Mouse (Mus musculus) hindbrain, postnatal 0 days (tissue): ENCODE results near the gene Nrg3. TPM values are rescaled to one million over a fixed set of nuclear protein-coding genes. Genes with fewer than 3 reads are reported as not detected.

Experiments
- ATAC-seq: fragments of 200-750 bp; cut with Nextera tagmentation; 2 replicates; pipeline ENCODE4 v1.8.0; 2017; ENCODE audit warnings: mild to moderate bottlenecking, moderate TSS enrichment, moderate library complexity
- DNase-seq: peaks from one replicate; pipeline ENCODE4 v3.0.0-alpha.2; 2015; ENCODE audit warnings: low spot score
- H3K27ac ChIP-seq: fragments of 300-500 bp; sonication (generic); 2 replicates; pipeline ENCODE4 v1.5.1; 2014; ENCODE audit warnings: mild to moderate bottlenecking
- H3K27me3 ChIP-seq: fragments of 300-500 bp; sonication (generic); 2 replicates; pipeline ENCODE4 v1.6.1; 2014; ENCODE audit warnings: low read length, mixed read lengths; ENCODE audit not compliant: insufficient read depth
- H3K36me3 ChIP-seq: fragments of 300-500 bp; sonication (generic); 2 replicates; pipeline ENCODE4 v1.6.1; 2014; ENCODE audit warnings: low read length, mixed read lengths; ENCODE audit not compliant: insufficient read depth
- H3K4me1 ChIP-seq: fragments of 300-500 bp; sonication (generic); 2 replicates; pipeline ENCODE4 v1.6.1; 2014; ENCODE audit warnings: antibody characterized with exemption, low read length, mixed read lengths; ENCODE audit not compliant: insufficient read depth
- H3K4me2 ChIP-seq: fragments of 300-500 bp; sonication (generic); 2 replicates; pipeline ENCODE4 v1.6.1; 2014; ENCODE audit warnings: low read depth, mild to moderate bottlenecking, low read length, moderate library complexity, mixed read lengths
- H3K4me3 ChIP-seq: fragments of 300-500 bp; sonication (generic); 2 replicates; pipeline ENCODE4 v1.5.1; 2014; ENCODE audit warnings: low read length
- H3K9ac ChIP-seq: fragments of 300-500 bp; sonication (generic); replicated peaks from 2 replicates; pipeline ENCODE4 v1.6.1; 2014; ENCODE audit warnings: mild to moderate bottlenecking, low read length, moderate library complexity, mixed read lengths
- H3K9me3 ChIP-seq: fragments of 300-500 bp; sonication (generic); 2 replicates; pipeline ENCODE4 v1.6.1; 2016; ENCODE audit warnings: low read length, mixed read lengths
- CTCF ChIP-seq: IDR thresholded peaks from 2 replicates; pipeline ENCODE4 v1.5.1; 2016; ENCODE audit warnings: antibody characterized with exemption, control low read depth, low read depth
- WGBS: fragments of 180-500 bp; shearing (Covaris S2); extraction: QIAGEN DNeasy Blood & Tissue Kit; methylation state at CpG from one replicate; pipeline ENCODE4 v1.1.7; 2014; 5-methylcytosine and 5-hydroxymethylcytosine counted together
- polyA plus RNA-seq: library from polyadenylated mRNA; unstranded; fragments of >200 nt; fragmentation: Nextera tagmentation; extraction: Ambion mirVana; gene quantifications from 2 replicates; pipeline ENCODE4 v1.2.1, GENCODE M21; 2015
- total RNA-seq: library from RNA; depleted of rRNA; stranded (reverse); fragments of >200 nt; gene quantifications from 2 replicates; pipeline ENCODE4 v1.2.3, GENCODE M21; 2014

Gene Nrg3
- total and polyA plus RNA-seq, 2 experiments from 2014 or later = 8.6 to 29.7 TPM

GRCm38 (mm10) chr14:39014126-39014525 is 458.8 kb downstream of the Nrg3 start:
- no peak for DNase-seq
- H3K4me3 ChIP-seq = no peak overlapping the region
- ATAC-seq = no peak
- H3K27ac ChIP-seq = no peak overlapping the region
- no peaks in the 10 kb centered on the region for H3K27me3 ChIP-seq
- no peak overlapping the region for H3K9ac ChIP-seq
- H3K36me3 ChIP-seq = no peaks in the 10 kb centered on the region
- no peaks in the 10 kb centered on the region for H3K9me3 ChIP-seq
- no peak overlapping the region for H3K4me2 ChIP-seq
- no peaks in the 10 kb centered on the region for H3K4me1 ChIP-seq
- TF ChIP-seq CTCF = no peak

GRCm38 (mm10) chr14:38997843-38998242 is 475.0 kb downstream of the Nrg3 start:
- no peaks in the 10 kb centered on the region for H3K9me3 ChIP-seq
- 69% methylated on average over 3 of the region's 3 CpGs for WGBS
- H3K9ac ChIP-seq = no peak overlapping the region
- H3K4me1 ChIP-seq = no peaks in the 10 kb centered on the region
- no peak overlapping the region for H3K4me3 ChIP-seq
- DNase-seq = no peak
- ATAC-seq = no peak
- no peak overlapping the region for H3K27ac ChIP-seq
- no peak overlapping the region for H3K4me2 ChIP-seq
- no peak for TF ChIP-seq CTCF
- H3K36me3 ChIP-seq = no peaks in the 10 kb centered on the region
- H3K27me3 ChIP-seq = no peaks in the 10 kb centered on the region

DNA sequence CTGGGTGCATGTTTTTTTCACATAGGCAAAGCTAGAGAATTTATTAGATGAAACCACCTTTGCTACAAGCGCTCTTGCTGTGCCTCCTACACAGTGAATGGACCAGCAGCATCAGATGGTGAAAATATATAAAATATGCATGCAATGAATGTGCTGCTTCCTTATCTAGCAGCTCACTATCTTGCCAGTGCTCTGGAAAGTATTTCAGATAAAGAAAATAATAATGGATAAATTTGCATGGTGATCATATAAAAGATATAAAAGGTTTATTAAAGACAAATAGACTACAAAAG is 480.4 kb downstream of the Nrg3 start:
- ATAC-seq = no peak
- no peak for TF ChIP-seq CTCF

GRCm38 (mm10) chr14:38991847-38992573 is 480.9 kb downstream of the Nrg3 start:
- Histone ChIP-seq H3K9ac (no peak overlapping the region), H3K4me1 (no peaks in the 10 kb centered on the region), H3K9me3 (no peaks in the 10 kb centered on the region), H3K36me3 (no peaks in the 10 kb centered on the region), H3K27me3 (no peaks in the 10 kb centered on the region), H3K27ac (no peak overlapping the region), H3K4me3 (no peak overlapping the region), H3K4me2 (no peak overlapping the region)
- ATAC-seq (no peak), DNase-seq (peak; percentile 31)
- TF ChIP-seq CTCF = peak; percentile 67
- WGBS = 51% methylated on average over 7 of the region's 7 CpGs

More for the DNA sequence above, 480.4 kb downstream of the Nrg3 start:
- no peak overlapping the region for H3K27ac ChIP-seq
- no peak for DNase-seq
- H3K9ac ChIP-seq = no peak overlapping the region
- no peaks in the 10 kb centered on the region for H3K4me1 ChIP-seq
- H3K27me3 ChIP-seq = no peaks in the 10 kb centered on the region
- no peaks in the 10 kb centered on the region for H3K36me3 ChIP-seq
- 86% methylated on average over 1 of the region's 1 CpGs for WGBS
- H3K9me3 ChIP-seq = no peaks in the 10 kb centered on the region
- no peak overlapping the region for H3K4me3 ChIP-seq
- H3K4me2 ChIP-seq = no peak overlapping the region

DNA sequence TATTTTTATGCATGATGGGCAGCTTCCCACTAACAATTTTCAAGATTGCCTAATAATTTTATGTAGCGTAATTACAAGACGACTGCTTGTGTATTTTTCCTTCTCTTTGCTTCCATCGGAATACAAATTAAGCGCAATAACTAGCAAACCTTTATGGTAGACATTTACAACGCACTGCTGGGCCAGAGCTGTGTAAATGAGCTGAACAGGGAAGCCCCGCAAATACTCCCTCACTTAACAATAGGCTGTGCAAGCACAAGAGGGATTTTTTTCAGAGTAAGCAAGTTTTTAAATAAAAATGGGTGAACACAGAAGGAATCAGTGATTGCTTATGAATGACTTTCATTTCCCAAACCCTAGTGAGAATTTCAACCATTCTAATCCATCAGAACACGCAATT is 513.5 kb downstream of the Nrg3 start:
- Histone ChIP-seq H3K4me2 (no peak overlapping the region), H3K36me3 (no peaks in the 10 kb centered on the region), H3K4me1 (no peaks in the 10 kb centered on the region), H3K4me3 (no peak overlapping the region), H3K27ac (no peak overlapping the region), H3K9me3 (no peaks in the 10 kb centered on the region), H3K27me3 (no peaks in the 10 kb centered on the region), H3K9ac (no peak overlapping the region)
- WGBS = 76% methylated on average over 7 of the region's 7 CpGs
- TF ChIP-seq CTCF = no peak
- ATAC-seq (no peak), DNase-seq (no peak)

GRCm38 (mm10) chr14:38937481-38937880 is 535.4 kb downstream of the Nrg3 start:
- H3K27ac ChIP-seq = no peak overlapping the region
- no peaks in the 10 kb centered on the region for H3K27me3 ChIP-seq
- 53% methylated on average over 1 of the region's 1 CpGs for WGBS
- no peak for DNase-seq
- no peak overlapping the region for H3K9ac ChIP-seq
- no peaks in the 10 kb centered on the region for H3K36me3 ChIP-seq
- H3K9me3 ChIP-seq = no peaks in the 10 kb centered on the region
- H3K4me3 ChIP-seq = no peak overlapping the region
- no peak for ATAC-seq
- H3K4me2 ChIP-seq = no peak overlapping the region
- TF ChIP-seq CTCF = no peak
- no peaks in the 10 kb centered on the region for H3K4me1 ChIP-seq

DNA sequence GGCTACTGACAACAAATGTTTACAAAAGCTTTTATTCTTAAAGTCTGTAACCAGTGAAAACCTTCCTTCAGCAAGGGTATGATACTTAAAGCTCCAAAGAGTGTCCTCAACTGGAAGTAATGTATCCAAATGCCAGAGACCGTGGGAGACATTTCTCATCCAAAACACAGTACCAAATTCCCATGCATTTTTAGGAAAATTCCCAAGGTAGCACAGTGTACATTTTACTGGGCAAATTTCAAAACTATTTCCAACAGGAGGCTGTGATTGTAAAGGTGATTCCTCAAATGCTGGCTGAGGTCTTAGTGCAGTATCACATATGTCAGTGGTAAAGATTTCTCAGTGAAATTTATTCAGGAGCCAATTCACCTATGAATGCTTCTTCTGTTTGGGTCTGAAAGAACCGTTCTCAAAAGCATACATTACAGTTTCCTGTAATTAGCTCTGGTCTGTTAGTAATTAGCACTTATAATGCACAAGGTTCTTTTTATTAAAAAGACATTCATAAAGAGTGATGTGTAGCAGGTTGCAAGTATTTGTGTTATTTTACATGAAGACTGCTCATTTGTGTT is 536.3 kb downstream of the Nrg3 start:
- Histone ChIP-seq H3K4me3 (no peak overlapping the region), H3K9me3 (no peaks in the 10 kb centered on the region), H3K27me3 (no peaks in the 10 kb centered on the region), H3K27ac (no peak overlapping the region), H3K4me2 (no peak overlapping the region), H3K4me1 (no peaks in the 10 kb centered on the region), H3K9ac (no peak overlapping the region), H3K36me3 (no peaks in the 10 kb centered on the region)
- DNase-seq (no peak), ATAC-seq (no peak)
- no peak for TF ChIP-seq CTCF
- 32% methylated on average over 2 of the region's 2 CpGs for WGBS
